Mouse (Mus musculus) myocyte (in vitro differentiated cells): Measurements from ENCODE around the gene 1700017N19Rik.

Experiments used
- MYOG ChIP-seq, 3 experiments: IDR thresholded peaks; one replicate each; pipeline ENCODE4 v1.6.1; 2011; ENCODE audit warnings: control low read depth in 2 of 3, low read depth in 2 of 3, mild to moderate bottlenecking in 2 of 3; ENCODE audit not compliant: insufficient read length in 2 of 3, control insufficient read depth in 1 of 3, insufficient read depth in 1 of 3
- POLR2A ChIP-seq: IDR thresholded peaks from one replicate; pipeline ENCODE4 v1.6.1; 2011; ENCODE audit warnings: low read depth, mild to moderate bottlenecking, control low read depth, moderate library complexity; ENCODE audit not compliant: insufficient read length
- TCF12 ChIP-seq: IDR thresholded peaks from one replicate; pipeline ENCODE4 v1.6.1; 2011; ENCODE audit warnings: mild to moderate bottlenecking, control low read depth; ENCODE audit not compliant: poor library complexity, insufficient read depth, severe bottlenecking

GRCm38 (mm10) chr10:100571707-100572106 is 18.6 kb upstream of the 1700017N19Rik start:
- TF ChIP-seq TCF12: no peak
- TF ChIP-seq POLR2A: no peak
- TF ChIP-seq MYOG (IDR thresholded peaks at IDR 0.05; ENCODE audit: control insufficient read depth in 1 of 3, insufficient read depth in 1 of 3, insufficient read length in 2 of 3, low read depth in 2 of 3): no peak
